Mouse (Mus musculus) heart, adult 8-10 months (tissue): Measurements from ENCODE around the gene Igsf9. TPM values are rescaled to one million over a fixed set of nuclear protein-coding genes. Genes with fewer than 3 reads are reported as not detected.

ENCODE experiments used
- DNase-seq: peaks from one replicate; pipeline ENCODE4 v3.0.0; 2022; ENCODE audit warnings: low spot score
- total RNA-seq, 4 experiments: library from RNA; stranded (reverse); gene quantifications; 2 replicates each; pipeline ENCODE4 v1.2.4; 2022

Igsf9 gene
- total RNA-seq: under 1 TPM; 0.12 to 0.87 (median 0.78) TPM

- DNase-seq: peak; percentile 78
Measured at GRCm38 (mm10) chr1:172481540-172482280, at the start of gene Igsf9. Gene Igsf9 (plus strand): TSS chr1:172481788.

- peak; percentile 55 for DNase-seq
Measured at GRCm38 (mm10) chr1:172431836-172432586, 49.6 kb upstream of the Igsf9 start.

GRCm38 (mm10) chr1:172432587-172432955 is 49.0 kb upstream of the Igsf9 start:
- no peak for DNase-seq

DNA sequence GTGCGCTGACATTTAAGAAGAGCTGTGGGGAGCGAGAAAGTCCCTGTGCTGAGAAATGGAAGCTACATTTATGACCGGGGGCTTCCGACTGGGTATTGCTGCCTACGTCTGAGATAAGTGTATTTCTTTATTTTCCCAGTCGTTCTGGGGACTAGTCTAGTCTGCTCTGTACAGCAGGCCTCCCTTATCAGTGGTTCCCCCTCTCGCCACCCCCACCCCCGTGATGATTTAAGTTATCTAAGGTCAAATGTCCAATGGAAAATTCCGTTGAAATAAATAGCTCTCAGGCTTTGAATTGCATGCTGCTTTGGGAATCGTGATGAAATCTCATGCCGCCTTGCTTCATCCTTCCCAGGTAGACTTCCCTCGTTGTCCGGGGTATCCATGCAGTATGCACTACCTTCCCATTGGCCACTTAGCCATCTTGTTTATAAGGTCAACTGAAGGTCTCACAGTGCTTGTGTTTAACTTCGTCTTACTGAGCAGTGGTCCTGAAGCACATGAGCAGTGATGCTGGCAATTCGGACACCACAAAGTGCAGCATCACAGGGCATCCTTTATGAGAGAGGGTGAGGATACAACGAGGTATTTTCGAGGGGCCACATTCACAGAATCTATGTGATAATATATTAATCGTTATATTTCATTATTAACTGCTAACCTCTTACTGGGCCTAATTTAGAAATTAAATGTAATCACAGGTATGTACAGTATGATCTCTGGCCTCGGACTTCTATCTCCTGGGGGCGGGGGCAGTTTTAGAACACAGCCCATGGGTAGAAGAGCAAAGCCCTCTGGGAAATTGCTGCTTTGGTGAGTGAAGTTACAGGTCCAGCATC is 48.4 kb upstream of the Igsf9 start:
- no peak for DNase-seq

DNA sequence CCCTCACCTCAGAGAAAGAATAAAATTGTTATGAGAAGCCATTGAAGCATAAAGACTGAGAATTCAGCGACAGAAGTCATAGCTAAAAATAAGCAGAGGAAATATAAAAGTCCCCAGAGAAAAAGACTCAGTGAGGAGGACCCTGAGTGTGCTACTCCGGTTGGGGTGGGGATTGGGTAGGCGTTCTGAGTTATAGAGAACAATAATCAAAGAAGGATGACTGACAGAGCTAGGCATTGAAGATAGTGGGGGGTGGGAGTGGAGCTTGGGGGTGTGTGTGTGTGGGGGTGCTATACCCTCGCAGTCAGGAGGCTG is 47.8 kb upstream of the Igsf9 start:
- DNase-seq: no peak

GRCm38 (mm10) chr1:172436785-172437184 is 44.8 kb upstream of the Igsf9 start:
- no peak for DNase-seq

DNA sequence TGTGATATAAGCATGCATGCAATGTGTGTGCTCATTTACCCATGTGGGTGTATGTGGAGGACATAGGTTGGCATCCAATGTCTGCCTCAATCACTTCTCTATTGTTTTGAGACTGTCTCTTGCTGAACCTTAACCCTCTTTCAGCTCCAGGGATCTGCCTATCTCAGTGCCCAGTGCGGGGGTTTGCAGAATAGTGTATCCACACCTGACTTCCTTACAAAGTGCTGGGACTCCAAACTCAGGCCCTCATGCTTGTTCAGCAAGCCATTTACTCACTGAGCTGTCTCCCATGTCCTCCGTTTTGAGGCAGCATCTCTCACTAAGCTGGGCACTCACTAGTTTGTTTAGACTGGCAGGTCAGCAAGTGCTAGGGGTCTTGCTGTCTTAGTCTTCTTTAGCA is 43.0 kb upstream of the Igsf9 start:
- DNase-seq: no peak

DNA sequence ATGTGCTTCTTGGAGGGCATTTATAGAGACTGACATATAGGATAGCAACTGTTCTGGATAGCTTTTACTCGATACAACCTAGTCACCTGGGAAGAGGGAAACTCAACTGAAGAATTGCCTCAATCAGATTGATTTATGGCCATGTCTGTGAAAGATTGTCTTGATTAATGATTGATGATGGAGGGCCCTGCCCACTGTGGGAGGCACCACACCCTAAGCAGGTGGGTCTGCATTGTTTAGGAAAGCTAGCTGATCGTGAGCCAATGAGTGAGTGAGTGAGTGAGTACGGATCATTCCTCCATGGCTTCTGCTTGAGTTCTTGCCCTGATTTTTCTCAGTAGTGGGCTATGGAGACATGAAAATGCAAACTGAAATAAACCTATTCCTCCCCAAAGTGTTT is 41.1 kb upstream of the Igsf9 start:
- DNase-seq: no peak

GRCm38 (mm10) chr1:172441935-172442445 is 39.6 kb upstream of the Igsf9 start:
- no peak for DNase-seq

GRCm38 (mm10) chr1:172450226-172450625 is 31.4 kb upstream of the Igsf9 start:
- no peak for DNase-seq

DNA sequence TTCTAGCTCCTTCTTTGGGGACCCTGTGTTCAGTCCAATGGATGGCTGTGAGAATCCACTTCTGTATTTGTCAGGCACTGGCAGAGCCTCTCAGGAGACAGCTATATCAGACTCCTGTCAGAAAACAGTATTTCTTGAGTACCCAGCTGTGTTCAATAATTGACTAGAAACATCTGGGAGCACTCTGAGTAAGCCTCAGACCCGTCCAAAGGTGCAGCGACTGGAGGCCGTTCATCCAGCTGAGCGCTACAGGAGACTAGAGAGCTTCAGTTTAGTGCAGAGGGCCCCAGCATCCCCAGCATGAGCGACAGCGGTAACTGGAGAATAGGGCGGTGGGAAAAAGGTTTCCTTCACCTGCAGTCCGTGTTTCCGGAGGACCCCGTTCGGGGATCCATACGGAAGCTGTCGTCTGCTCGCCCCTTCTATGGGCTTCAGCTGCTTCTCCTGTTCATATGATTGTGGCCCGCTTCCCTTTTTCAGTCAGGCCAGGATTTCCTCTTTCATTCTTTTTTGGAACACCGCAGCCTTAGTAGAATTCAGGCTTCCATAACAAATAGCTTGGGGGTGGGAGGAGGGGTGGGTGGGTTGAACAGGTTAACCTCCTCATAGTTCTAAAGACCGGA is 30.6 kb upstream of the Igsf9 start:
- DNase-seq: no peak

DNA sequence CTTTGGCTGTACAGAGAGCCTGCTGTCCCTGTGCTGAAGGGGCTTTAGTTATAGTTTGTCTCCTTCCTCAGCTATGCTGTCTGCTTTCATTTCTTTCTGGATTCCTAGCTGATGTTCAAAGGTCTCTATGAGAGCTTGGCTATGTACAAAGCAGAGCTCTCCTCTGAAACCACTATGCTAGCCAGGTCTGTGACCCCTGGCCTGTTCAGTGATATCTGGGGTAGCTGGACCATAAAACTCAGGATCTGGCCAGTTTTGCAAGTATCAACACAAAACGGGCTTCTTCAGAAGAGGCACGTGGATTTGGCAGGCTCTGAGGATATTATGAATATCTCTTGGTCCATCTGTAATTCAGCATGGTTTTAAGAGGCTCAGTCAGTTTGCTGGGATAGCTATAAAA is 28.7 kb upstream of the Igsf9 start:
- DNase-seq: no peak

DNA sequence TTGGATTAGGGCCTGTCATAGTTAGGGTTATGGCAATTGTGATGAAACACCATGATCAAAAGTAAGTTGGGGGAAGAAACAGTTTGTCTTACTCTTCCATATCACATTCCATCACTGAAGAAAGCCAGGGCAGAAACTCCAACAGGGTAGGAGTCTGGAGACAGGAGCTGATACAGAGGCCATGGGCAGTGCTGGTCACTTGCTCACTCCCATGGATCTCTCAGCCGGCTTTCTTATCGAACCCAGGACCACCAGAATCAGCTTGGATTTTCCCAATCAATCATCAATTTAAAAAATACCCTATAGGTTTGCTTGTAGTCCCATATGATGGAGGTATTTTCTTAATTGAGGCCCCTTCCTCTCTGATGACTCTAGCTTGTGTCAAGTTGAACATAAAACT is 27.8 kb upstream of the Igsf9 start:
- DNase-seq: no peak

GRCm38 (mm10) chr1:172455416-172455815 is 26.2 kb upstream of the Igsf9 start:
- DNase-seq: no peak

- DNase-seq: peak; percentile 57
Measured at GRCm38 (mm10) chr1:172456001-172456677, 25.4 kb upstream of the Igsf9 start.

- DNase-seq: no peak
Measured at GRCm38 (mm10) chr1:172457196-172457595, 24.4 kb upstream of the Igsf9 start.

GRCm38 (mm10) chr1:172458041-172458440 is 23.5 kb upstream of the Igsf9 start:
- DNase-seq: no peak

DNA sequence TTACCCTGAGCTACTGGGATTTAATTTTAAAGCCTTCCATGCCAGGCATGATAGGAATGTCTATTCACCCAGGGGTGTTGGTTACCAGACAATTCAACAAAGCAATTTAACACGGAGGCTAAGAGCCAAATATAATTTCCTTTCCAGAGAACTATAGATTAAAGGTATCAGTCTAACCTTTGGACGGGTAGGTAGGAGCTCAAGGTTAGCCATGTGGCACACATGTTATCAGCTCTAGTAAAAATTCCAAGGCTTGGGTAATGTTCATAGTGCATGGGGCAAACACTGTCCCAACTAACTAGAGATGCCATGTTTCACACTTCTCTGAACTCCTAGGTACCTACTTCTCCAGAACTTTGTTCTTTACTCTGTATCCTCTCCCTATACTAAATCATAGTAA is 20.0 kb upstream of the Igsf9 start:
- DNase-seq: no peak

DNA sequence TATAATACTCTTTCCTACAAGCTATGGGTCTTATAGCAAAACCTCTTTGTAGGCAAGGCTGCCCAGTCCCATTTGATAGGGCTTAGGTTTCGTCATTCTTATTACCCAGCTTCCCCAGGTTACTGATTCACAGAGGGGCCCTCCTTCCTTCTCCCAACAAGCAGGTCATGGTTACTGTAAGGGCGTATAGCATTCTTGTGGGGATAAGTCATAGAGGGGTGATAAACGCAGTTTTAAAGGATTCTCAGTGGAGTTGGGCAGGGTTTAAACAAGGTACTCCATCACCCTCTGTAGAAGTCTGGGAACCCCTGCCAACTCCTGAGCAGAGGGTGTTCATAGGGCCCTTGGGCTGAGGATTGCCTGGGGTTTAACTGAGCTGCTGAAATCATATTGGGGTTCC is 19.1 kb upstream of the Igsf9 start:
- no peak for DNase-seq

GRCm38 (mm10) chr1:172463387-172464333 is 17.9 kb upstream of the Igsf9 start:
- DNase-seq: no peak
